9 mouse cellular contexts compared by ENCODE assay signal in genomic region chr5:135960909-135961635, GRCm38 (mm10). TPM values are rescaled to one million over a fixed set of nuclear protein-coding genes. Genes with fewer than 3 reads are reported as not detected.
A peak's percentile ranks its signal among the peaks of the same experiment; 100 is the strongest.
DNase-seq lines count a peak whose midpoint lies in the region; ATAC-seq and TF ChIP-seq lines count a peak whose summit lies in the region.
"Had no signal": no experiment of that assay in that cellular context is flagged by ENCODE, and none has a peak within 500 bp of the region (broad histone marks: within the 10 kb centered on the region; RNA-seq: fewer than 3 reads in every experiment).

No protein-coding gene starts in this region.

- H3K27me3 ChIP-seq in lung, embryonic 14.5 days (ENCODE audit: insufficient read depth, low read length) = no peaks in the 10 kb centered on the region
- H3K27me3 ChIP-seq in limb, embryonic 11.5 days (ENCODE audit: control insufficient read depth, insufficient read depth, low read length) = 0 out of 2 replicates have a peak, but pooled peaks cover 6% of the 10 kb centered on the region
- peaks cover 4% of the 10 kb centered on the region; the same call in 1 of the 2 replicates for H3K27me3 ChIP-seq in neural tube, embryonic 13.5 days

- peak overlapping the region; percentile 63; the same call in 1 of the 2 replicates for H3K4me3 ChIP-seq in lung, embryonic 14.5 days (ENCODE audit: low read depth, low read length)
- H3K4me3 ChIP-seq in limb, embryonic 11.5 days (ENCODE audit: low read depth, low read length) = no peak overlapping the region
- H3K4me3 ChIP-seq in neural tube, embryonic 13.5 days = no peak overlapping the region

- no peak overlapping the region; the same call in 1 of the 2 replicates for H3K9ac ChIP-seq in lung, embryonic 14.5 days
- no peak overlapping the region for H3K9ac ChIP-seq in limb, embryonic 11.5 days (ENCODE audit: low read length)
- no peak overlapping the region for H3K9ac ChIP-seq in neural tube, embryonic 13.5 days

- peak overlapping the region; percentile 93; the same call in 1 of the 2 replicates for H3K27ac ChIP-seq in lung, embryonic 14.5 days (ENCODE audit: low read depth)
- no peak overlapping the region for H3K27ac ChIP-seq in limb, embryonic 11.5 days (replicated peaks; ENCODE audit: low read depth, low read length)
- H3K27ac ChIP-seq in neural tube, embryonic 13.5 days (replicated peaks) = peak overlapping the region; percentile 97

- peak overlapping the region; percentile 94 for H3K4me2 ChIP-seq in lung, embryonic 14.5 days
- peak overlapping the region; percentile 90; the same call in 1 of the 2 replicates for H3K4me2 ChIP-seq in limb, embryonic 11.5 days (ENCODE audit: low read depth, severe bottlenecking)
- H3K4me2 ChIP-seq in neural tube, embryonic 13.5 days = peak overlapping the region; percentile 95; the same call in 1 of the 2 replicates

- DNase-seq in adrenal gland, adult 2 months = peak; percentile 15
- DNase-seq in adrenal gland, postnatal 14 days = no peak
- DNase-seq in lung, embryonic 14.5 days = no peak
- DNase-seq in lung, postnatal 25 days (ENCODE audit: low spot score) = no peak
- DNase-seq in limb, embryonic 11.5 days (ENCODE audit: low spot score) = no peak
- no peak for DNase-seq in layer of hippocampus, postnatal 36 days
- no peak for DNase-seq in urinary bladder, postnatal 14 days (ENCODE audit: low spot score)
- DNase-seq: kidney, postnatal 10 days had no signal

- H3K4me1 ChIP-seq in lung, embryonic 14.5 days (ENCODE audit: insufficient read depth) = peaks cover 12% of the 10 kb centered on the region
- H3K4me1 ChIP-seq in limb, embryonic 11.5 days (ENCODE audit: control insufficient read depth, insufficient read depth, low read length) = peaks cover 10% of the 10 kb centered on the region; the same call in 1 of the 2 replicates
- peaks cover 28% of the 10 kb centered on the region for H3K4me1 ChIP-seq in neural tube, embryonic 13.5 days (replicated peaks)

- TF ChIP-seq CTCF in lung, embryonic 14.5 days (IDR thresholded peaks at IDR 0.05; ENCODE audit: low read depth) = no peak

- 94% methylated on average over 15 of the region's 15 CpGs for WGBS in lung, embryonic 14.5 days
- WGBS in limb, embryonic 11.5 days = 94% methylated on average over 15 of the region's 15 CpGs
- WGBS in neural tube, embryonic 13.5 days = 96% methylated on average over 15 of the region's 15 CpGs

- no peaks in the 10 kb centered on the region for H3K36me3 ChIP-seq in lung, embryonic 14.5 days (ENCODE audit: insufficient read depth)
- no peaks in the 10 kb centered on the region for H3K36me3 ChIP-seq in limb, embryonic 11.5 days (ENCODE audit: control insufficient read depth, insufficient read depth, low read length)
- H3K36me3 ChIP-seq in neural tube, embryonic 13.5 days = no peaks in the 10 kb centered on the region

- ATAC-seq in lung, embryonic 14.5 days (ENCODE audit: insufficient read depth) = no peak
- no peak for ATAC-seq in limb, embryonic 11.5 days (ENCODE audit: insufficient number of reproducible peaks, low FRiP score, low TSS enrichment, low read depth)
- no peak for ATAC-seq in neural tube, embryonic 13.5 days (ENCODE audit: low read depth)

- H3K9me3 ChIP-seq in lung, embryonic 14.5 days (ENCODE audit: low read depth, low read length) = no peaks in the 10 kb centered on the region
- H3K9me3 ChIP-seq in limb, embryonic 11.5 days (ENCODE audit: control insufficient read depth, low read length) = no peaks in the 10 kb centered on the region
- H3K9me3 ChIP-seq in neural tube, embryonic 13.5 days = no peaks in the 10 kb centered on the region

RNA-seq across cellular contexts. Expression of gene Ssc4d, which starts 13.3 kb away (rescaled TPM):
- 1 to 10 TPM; 2.8 to 3.1 TPM for total RNA-seq in adrenal gland, adult 2 months (2021)
- polyA plus RNA-seq in adrenal gland, adult 2 months (2012; rRNA removed) = 4.3 and 11.1 TPM in 2 replicates
- 2.1 and 3.1 TPM in 2 replicates for total RNA-seq in adrenal gland, postnatal 14 days (2021)
- polyA plus RNA-seq in lung, embryonic 14.5 days (2014; fragmentation: Nextera tagmentation; extraction: Ambion mirVana) = 3.2 and 3.8 TPM in 2 replicates
- 4.6 and 5.7 TPM in 2 replicates for polyA plus RNA-seq in limb, embryonic 11.5 days (2014; fragmentation: Nextera tagmentation; extraction: Ambion mirVana)
- 0.79 and 1.9 TPM in 2 replicates for polyA plus RNA-seq in neural tube, embryonic 13.5 days (2015; fragmentation: Nextera tagmentation; extraction: Ambion mirVana)
- total RNA-seq in layer of hippocampus, postnatal 36 days (2021) = 1 to 10 TPM; 1.4 to 1.7 TPM

RNA-seq across cellular contexts. Expression of gene Zp3, which starts 18.8 kb away (rescaled TPM):
- not detected for total RNA-seq in adrenal gland, adult 2 months (2021)
- polyA plus RNA-seq in adrenal gland, adult 2 months (2012; rRNA removed) = not detected in 2 replicates
- total RNA-seq in adrenal gland, postnatal 14 days (2021) = not detected in 2 replicates
- polyA plus RNA-seq in lung, embryonic 14.5 days (2014; fragmentation: Nextera tagmentation; extraction: Ambion mirVana) = not detected in 2 replicates
- not detected in 2 replicates for polyA plus RNA-seq in limb, embryonic 11.5 days (2014; fragmentation: Nextera tagmentation; extraction: Ambion mirVana)
- 0.14 TPM in 1 of 2 replicates, not detected in the other for polyA plus RNA-seq in neural tube, embryonic 13.5 days (2015; fragmentation: Nextera tagmentation; extraction: Ambion mirVana)
- total RNA-seq in layer of hippocampus, postnatal 36 days (2021) = not detected

RNA-seq across cellular contexts. Expression of gene Ywhag, which starts 26.7 kb away (rescaled TPM):
- total RNA-seq in adrenal gland, adult 2 months (2021) = 100 to 1,000 TPM; 563 to 611 TPM
- polyA plus RNA-seq in adrenal gland, adult 2 months (2012; rRNA removed) = 227 and 268 TPM in 2 replicates
- total RNA-seq in adrenal gland, postnatal 14 days (2021) = 462 and 482 TPM in 2 replicates
- polyA plus RNA-seq in lung, embryonic 14.5 days (2014; fragmentation: Nextera tagmentation; extraction: Ambion mirVana) = 74.7 and 79.0 TPM in 2 replicates
- 98.2 and 105 TPM in 2 replicates for polyA plus RNA-seq in limb, embryonic 11.5 days (2014; fragmentation: Nextera tagmentation; extraction: Ambion mirVana)
- polyA plus RNA-seq in neural tube, embryonic 13.5 days (2015; fragmentation: Nextera tagmentation; extraction: Ambion mirVana) = 665 and 740 TPM in 2 replicates
- total RNA-seq in layer of hippocampus, postnatal 36 days (2021) = 1,000 to 10,000 TPM; 1,259 to 1,347 TPM

RNA-seq across cellular contexts. Expression of gene Dtx2, which starts 33.5 kb away (rescaled TPM):
- 10 to 100 TPM; 13.6 to 19.0 TPM for total RNA-seq in adrenal gland, adult 2 months (2021)
- polyA plus RNA-seq in adrenal gland, adult 2 months (2012; rRNA removed) = 30.1 and 34.3 TPM in 2 replicates
- total RNA-seq in adrenal gland, postnatal 14 days (2021) = 15.4 and 15.5 TPM in 2 replicates
- 21.4 and 24.4 TPM in 2 replicates for polyA plus RNA-seq in lung, embryonic 14.5 days (2014; fragmentation: Nextera tagmentation; extraction: Ambion mirVana)
- polyA plus RNA-seq in limb, embryonic 11.5 days (2014; fragmentation: Nextera tagmentation; extraction: Ambion mirVana) = 32.3 and 33.8 TPM in 2 replicates
- 25.6 and 26.5 TPM in 2 replicates for polyA plus RNA-seq in neural tube, embryonic 13.5 days (2015; fragmentation: Nextera tagmentation; extraction: Ambion mirVana)
- total RNA-seq in layer of hippocampus, postnatal 36 days (2021) = 1 to 10 TPM; 7.9 to 8.0 TPM
